Mouse (Mus musculus): Measurements from ENCODE around the gene Tec. TPM values are rescaled to one million over a fixed set of nuclear protein-coding genes. Genes with fewer than 3 reads are reported as not detected.

The Tec gene
- polyA plus RNA-seq, 1 experiment: not detected

DNA sequence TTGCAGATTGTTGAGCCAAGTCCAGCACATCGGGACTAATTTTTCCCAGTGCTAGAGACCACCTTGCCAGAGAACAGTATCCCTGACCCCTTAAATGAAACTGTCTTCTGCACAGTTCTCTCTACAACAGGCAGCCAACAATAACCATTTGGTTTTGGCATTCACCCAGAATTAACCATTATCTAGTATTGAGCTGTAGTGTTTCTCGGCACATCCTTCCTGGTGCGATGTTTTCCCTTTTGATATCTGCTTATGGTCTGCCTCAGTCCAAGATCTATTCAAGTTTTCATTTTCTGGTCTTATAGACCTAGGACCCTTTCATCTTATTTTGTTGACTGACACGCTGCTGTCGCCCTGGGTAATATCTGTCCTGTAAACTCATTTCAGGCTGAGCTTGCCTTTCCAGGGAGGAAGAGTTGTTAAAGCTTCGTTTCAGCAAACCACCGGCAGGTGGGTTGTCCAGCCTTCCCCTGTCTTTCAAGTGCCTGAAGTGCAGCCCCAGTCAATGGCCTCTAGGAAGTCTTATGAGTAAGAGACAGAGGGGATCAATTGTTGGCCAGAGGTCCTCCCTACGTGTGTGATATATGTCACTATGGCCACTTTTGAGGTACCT lies 40.1 kb upstream of the Tec start:
- WGBS: 86% methylated on average over 8 of the region's 8 CpGs
- TF ChIP-seq CTCF (IDR thresholded peaks at IDR 0.05; ENCODE audit: insufficient read depth, low read depth, low read length): no peak
- TF ChIP-seq POLR2A (IDR thresholded peaks at IDR 0.05; ENCODE audit: insufficient read depth, low read depth, low read length): no peak
- Histone ChIP-seq H3K27ac (ENCODE audit: insufficient read depth, low read depth, low read length) (no peak overlapping the region), H3K4me3 (ENCODE audit: insufficient read depth, low read depth, low read length) (no peak overlapping the region), H3K4me1 (ENCODE audit: control insufficient read depth, insufficient read depth, low read length) (no peaks in the 10 kb centered on the region)

DNA sequence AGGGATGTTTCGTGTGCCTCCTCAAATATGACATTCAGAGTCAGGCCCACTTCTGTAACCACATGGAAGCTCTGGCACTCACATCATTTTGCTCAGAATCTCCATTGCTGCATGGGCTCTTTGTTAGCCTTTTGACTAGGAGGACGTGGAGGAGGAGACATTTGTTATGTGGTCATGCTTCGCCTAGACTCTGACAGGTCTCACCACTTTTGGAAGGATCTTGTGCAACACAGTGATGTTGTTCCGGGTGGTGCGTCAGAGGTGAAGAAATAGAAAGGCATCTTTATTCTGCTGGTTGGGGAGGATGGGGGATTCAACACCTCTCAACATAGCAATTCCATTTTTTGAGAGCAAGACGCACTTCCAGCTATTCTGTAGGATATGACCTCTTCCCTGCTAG lies 39.1 kb upstream of the Tec start:
- WGBS: 90% methylated on average over 6 of the region's 6 CpGs

DNA sequence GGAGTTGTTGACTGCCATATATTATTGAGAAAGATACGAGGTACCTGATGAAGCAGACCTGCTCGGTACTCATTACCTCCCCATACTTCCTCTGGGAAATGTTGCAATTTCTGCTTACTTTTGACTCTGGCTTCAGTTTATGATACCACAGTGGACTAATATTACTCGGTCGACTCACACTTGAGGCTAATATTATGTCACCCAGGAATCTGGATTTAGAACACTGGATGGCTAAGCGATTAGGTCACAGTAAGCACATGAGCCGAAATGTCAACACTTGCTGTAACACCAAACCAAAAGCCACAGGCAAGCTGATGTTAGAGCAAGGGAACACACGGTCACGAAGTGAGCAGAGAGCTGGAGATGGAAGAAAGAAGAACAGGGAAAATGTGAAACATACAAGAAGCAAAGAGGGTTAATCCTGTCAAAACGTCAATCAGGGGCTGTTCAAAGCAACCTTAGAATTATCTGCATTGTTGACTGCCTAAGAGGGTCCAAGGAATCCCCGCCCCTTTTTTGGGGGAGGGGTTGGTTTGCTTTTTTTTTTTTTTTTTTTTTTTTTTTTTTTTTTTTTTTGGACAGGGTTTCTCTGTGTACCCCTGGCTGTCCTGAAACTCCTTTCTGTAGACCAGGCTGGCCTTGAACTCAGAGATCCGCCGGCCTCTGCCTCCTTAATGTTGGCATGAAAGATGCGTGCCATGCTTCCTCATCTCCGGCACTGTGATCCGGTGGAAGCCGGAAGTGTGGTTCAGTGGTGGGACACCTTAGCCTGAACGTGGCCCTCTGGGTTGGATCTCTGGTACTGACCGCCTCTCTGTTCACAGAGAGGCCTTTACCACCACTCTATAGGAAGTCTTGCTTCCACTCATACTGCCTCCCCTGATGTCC lies 36.9 kb upstream of the Tec start:
- Histone ChIP-seq H3K4me1 (ENCODE audit: control insufficient read depth, insufficient read depth, low read length) (no peaks in the 10 kb centered on the region), H3K4me3 (ENCODE audit: insufficient read depth, low read depth, low read length) (no peak overlapping the region), H3K27ac (ENCODE audit: insufficient read depth, low read depth, low read length) (no peak overlapping the region)
- WGBS: 84% methylated on average over 18 of the region's 18 CpGs
- no peak for TF ChIP-seq CTCF (IDR thresholded peaks at IDR 0.05; ENCODE audit: insufficient read depth, low read depth, low read length)
- TF ChIP-seq POLR2A (IDR thresholded peaks at IDR 0.05; ENCODE audit: insufficient read depth, low read depth, low read length): no peak

More for the DNA sequence above, 39.1 kb upstream of the Tec start:
- H3K4me1 ChIP-seq (ENCODE audit: control insufficient read depth, insufficient read depth, low read length): no peaks in the 10 kb centered on the region
- TF ChIP-seq CTCF (IDR thresholded peaks at IDR 0.05; ENCODE audit: insufficient read depth, low read depth, low read length) (no peak), POLR2A (IDR thresholded peaks at IDR 0.05; ENCODE audit: insufficient read depth, low read depth, low read length) (no peak)
- H3K4me3 ChIP-seq (ENCODE audit: insufficient read depth, low read depth, low read length): no peak overlapping the region
- H3K27ac ChIP-seq (ENCODE audit: insufficient read depth, low read depth, low read length): no peak overlapping the region

DNA sequence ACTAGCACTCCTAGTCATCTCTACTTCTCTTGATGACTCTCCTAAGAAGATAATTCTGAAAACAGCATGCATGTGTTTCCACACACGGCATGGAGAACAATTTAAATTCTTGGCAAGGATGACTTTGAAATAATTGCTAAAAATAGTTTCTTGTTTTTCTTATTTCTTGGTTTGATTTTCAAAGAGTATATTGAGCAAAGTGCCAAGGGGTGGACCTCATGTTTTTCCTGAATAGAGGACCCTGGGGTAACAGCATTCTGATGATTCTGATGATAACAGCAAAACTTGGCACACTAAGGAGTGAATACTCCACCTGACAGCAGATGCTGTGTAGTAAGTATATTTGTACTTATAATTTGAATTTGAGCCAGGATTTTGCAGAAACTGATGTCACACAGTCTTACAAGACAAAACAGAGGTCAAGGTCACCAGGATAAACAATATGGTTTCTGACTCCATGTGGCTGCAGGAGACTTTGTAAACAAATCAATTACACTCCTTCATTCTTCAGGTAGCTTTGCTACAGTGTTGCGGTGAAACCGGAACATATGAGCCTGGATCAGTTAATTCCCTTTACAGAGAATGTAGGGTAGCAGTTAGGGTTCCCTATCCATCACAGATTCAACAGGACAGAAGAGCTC lies 34.7 kb upstream of the Tec start:
- TF ChIP-seq POLR2A (IDR thresholded peaks at IDR 0.05; ENCODE audit: insufficient read depth, low read depth, low read length): no peak
- TF ChIP-seq CTCF (IDR thresholded peaks at IDR 0.05; ENCODE audit: insufficient read depth, low read depth, low read length): no peak
- Histone ChIP-seq H3K4me1 (ENCODE audit: control insufficient read depth, insufficient read depth, low read length) (no peaks in the 10 kb centered on the region), H3K4me3 (ENCODE audit: insufficient read depth, low read depth, low read length) (no peak overlapping the region), H3K27ac (ENCODE audit: insufficient read depth, low read depth, low read length) (no peak overlapping the region)
- WGBS: 78% methylated on average over 3 of the region's 3 CpGs

DNA sequence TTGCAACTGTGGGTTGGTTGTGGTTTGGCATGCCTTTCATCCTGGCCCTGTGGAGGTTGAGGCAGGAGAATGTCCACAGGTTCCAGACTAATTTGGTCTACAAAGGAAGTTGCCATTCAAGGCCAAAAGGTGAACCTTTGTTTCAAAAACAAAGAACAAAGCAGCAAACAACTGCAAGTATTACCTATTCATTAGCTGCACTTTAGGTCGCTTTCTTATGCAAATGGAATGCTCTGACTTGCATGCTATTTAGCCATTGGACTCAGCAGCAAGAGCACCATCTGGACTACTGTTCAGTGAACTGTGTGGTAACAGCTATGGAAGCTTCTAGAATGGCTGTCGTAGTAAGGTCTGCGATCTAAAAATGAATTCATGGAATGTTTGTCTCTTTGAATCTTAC lies 34.0 kb upstream of the Tec start:
- Histone ChIP-seq H3K27ac (ENCODE audit: insufficient read depth, low read depth, low read length) (no peak overlapping the region), H3K4me3 (ENCODE audit: insufficient read depth, low read depth, low read length) (no peak overlapping the region), H3K4me1 (ENCODE audit: control insufficient read depth, insufficient read depth, low read length) (no peaks in the 10 kb centered on the region)
- TF ChIP-seq POLR2A (IDR thresholded peaks at IDR 0.05; ENCODE audit: insufficient read depth, low read depth, low read length) (no peak), CTCF (IDR thresholded peaks at IDR 0.05; ENCODE audit: insufficient read depth, low read depth, low read length) (no peak)
- 26% methylated on average over 3 of the region's 3 CpGs for WGBS

DNA sequence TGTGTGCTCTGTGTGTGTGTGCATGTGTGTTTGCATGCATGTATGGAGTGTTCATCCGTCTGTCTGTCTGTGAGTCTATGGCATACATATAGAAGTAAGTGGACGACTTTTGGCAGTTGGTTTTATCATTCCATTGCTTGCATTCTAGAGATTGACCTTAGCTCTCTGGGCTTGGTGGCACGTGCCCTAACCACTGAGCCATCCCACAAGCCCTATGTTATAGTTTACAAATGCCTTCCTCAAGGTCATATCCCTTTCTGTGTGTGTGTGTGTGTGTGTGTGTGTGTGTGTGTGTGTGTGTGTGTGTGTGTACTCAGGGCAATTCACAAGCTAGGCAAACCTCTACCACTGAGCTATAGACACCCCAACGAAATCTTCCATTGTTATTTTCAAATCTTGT lies 33.6 kb upstream of the Tec start:
- no peaks in the 10 kb centered on the region for H3K4me1 ChIP-seq (ENCODE audit: control insufficient read depth, insufficient read depth, low read length)
- TF ChIP-seq POLR2A (IDR thresholded peaks at IDR 0.05; ENCODE audit: insufficient read depth, low read depth, low read length): no peak
- no peak for TF ChIP-seq CTCF (IDR thresholded peaks at IDR 0.05; ENCODE audit: insufficient read depth, low read depth, low read length)
- WGBS: 83% methylated on average over 4 of the region's 4 CpGs
- H3K27ac ChIP-seq (ENCODE audit: insufficient read depth, low read depth, low read length): no peak overlapping the region
- no peak overlapping the region for H3K4me3 ChIP-seq (ENCODE audit: insufficient read depth, low read depth, low read length)

DNA sequence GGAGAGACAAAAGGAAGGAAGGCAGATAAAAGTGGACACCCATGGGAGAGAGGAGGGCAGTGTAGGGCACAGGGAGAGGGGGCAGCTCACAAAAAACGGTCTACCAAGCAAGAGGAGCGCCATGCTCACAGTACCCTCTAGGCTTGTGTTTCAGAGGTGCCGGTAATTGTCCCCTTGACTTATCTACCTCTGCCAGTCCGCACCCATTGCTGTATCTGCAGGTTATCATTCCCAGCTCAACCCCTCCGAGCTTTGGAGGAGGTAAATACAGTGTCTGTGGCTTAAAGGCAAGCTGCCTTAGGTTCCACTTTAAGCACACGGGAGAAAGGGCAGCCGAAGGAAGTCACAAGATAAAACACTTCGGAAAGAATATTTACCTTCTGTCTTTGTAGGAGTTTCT lies 31.0 kb upstream of the Tec start:
- 96% methylated on average over 8 of the region's 8 CpGs for WGBS
- H3K27ac ChIP-seq (ENCODE audit: insufficient read depth, low read depth, low read length): no peak overlapping the region
- H3K4me3 ChIP-seq (ENCODE audit: insufficient read depth, low read depth, low read length): no peak overlapping the region
- H3K4me1 ChIP-seq (ENCODE audit: control insufficient read depth, insufficient read depth, low read length): peaks cover 7% of the 10 kb centered on the region
- TF ChIP-seq CTCF (IDR thresholded peaks at IDR 0.05; ENCODE audit: insufficient read depth, low read depth, low read length): no peak
- no peak for TF ChIP-seq POLR2A (IDR thresholded peaks at IDR 0.05; ENCODE audit: insufficient read depth, low read depth, low read length)

DNA sequence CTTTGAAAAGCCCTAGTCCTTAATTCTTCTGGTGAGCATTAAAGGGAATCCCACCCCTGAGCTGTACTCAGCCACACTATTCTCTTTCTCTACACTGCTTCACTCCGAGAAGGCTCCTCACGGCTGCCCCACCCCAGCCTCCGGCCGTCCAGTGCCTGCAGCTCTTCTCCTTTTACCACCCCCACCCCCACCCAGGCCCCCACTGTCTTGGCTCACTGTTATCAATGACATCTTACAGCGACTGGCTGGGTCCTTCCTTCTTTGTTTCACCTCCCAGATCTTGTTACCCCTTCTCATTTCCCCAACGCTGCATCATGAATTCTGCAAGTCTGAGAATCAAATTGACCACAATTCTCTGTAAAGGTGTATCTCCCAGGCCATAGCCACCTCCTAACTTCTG lies 29.7 kb upstream of the Tec start:
- 66% methylated on average over 6 of the region's 6 CpGs for WGBS
- no peak for TF ChIP-seq POLR2A (IDR thresholded peaks at IDR 0.05; ENCODE audit: insufficient read depth, low read depth, low read length)
- TF ChIP-seq CTCF (IDR thresholded peaks at IDR 0.05; ENCODE audit: insufficient read depth, low read depth, low read length): no peak

More for the DNA sequence above, 29.7 kb upstream of the Tec start:
- H3K27ac ChIP-seq (ENCODE audit: insufficient read depth, low read depth, low read length): no peak overlapping the region
- peaks cover 7% of the 10 kb centered on the region for H3K4me1 ChIP-seq (ENCODE audit: control insufficient read depth, insufficient read depth, low read length)
- no peak overlapping the region for H3K4me3 ChIP-seq (ENCODE audit: insufficient read depth, low read depth, low read length)

Data from olfactory bulb, adult 2 months (tissue).